Mouse (Mus musculus): ENCODE results near the gene Kalrn.

Kalrn gene

GRCm38 (mm10) chr16:33979855-33980254 lies 593.5 kb downstream of the Kalrn start:
- no peak for DNase-seq (ENCODE audit: low spot score)

GRCm38 (mm10) chr16:33967283-33967640 lies 606.1 kb downstream of the Kalrn start:
- DNase-seq (ENCODE audit: low spot score): no peak

- DNase-seq (ENCODE audit: low spot score): peak; percentile 62
These were observed 606.6 kb downstream of the Kalrn start, which contains the start of gene Umps for GRCm38 (mm10) chr16:33966538-33967282. Umps (minus strand) TSS chr16:33967038.

GRCm38 (mm10) chr16:33965878-33966537 lies 607.3 kb downstream of the Kalrn start:
- DNase-seq (ENCODE audit: low spot score): no peak

GRCm38 (mm10) chr16:33963509-33963908 lies 609.8 kb downstream of the Kalrn start:
- no peak for DNase-seq (ENCODE audit: low spot score)

GRCm38 (mm10) chr16:33954793-33955192 lies 618.5 kb downstream of the Kalrn start:
- DNase-seq (ENCODE audit: low spot score): no peak

GRCm38 (mm10) chr16:33953008-33953407 lies 620.3 kb downstream of the Kalrn start:
- no peak for DNase-seq (ENCODE audit: low spot score)

- DNase-seq (ENCODE audit: low spot score): peak; percentile 66
These were observed 622.5 kb downstream of the Kalrn start for GRCm38 (mm10) chr16:33950830-33951229.

GRCm38 (mm10) chr16:33950386-33950785 lies 622.9 kb downstream of the Kalrn start:
- no peak for DNase-seq (ENCODE audit: low spot score)

- DNase-seq (ENCODE audit: low spot score): no peak
These were observed 625.4 kb downstream of the Kalrn start for GRCm38 (mm10) chr16:33947664-33948571.

- no peak for DNase-seq (ENCODE audit: low spot score)
These were observed 627.3 kb downstream of the Kalrn start for GRCm38 (mm10) chr16:33946021-33946420.

- no peak for DNase-seq (ENCODE audit: low spot score)
These were observed 628.6 kb downstream of the Kalrn start for GRCm38 (mm10) chr16:33944772-33945171.

GRCm38 (mm10) chr16:33944126-33944525 lies 629.2 kb downstream of the Kalrn start:
- no peak for DNase-seq (ENCODE audit: low spot score)

- no peak for DNase-seq (ENCODE audit: low spot score)
These were observed 629.9 kb downstream of the Kalrn start for GRCm38 (mm10) chr16:33943388-33943787.

GRCm38 (mm10) chr16:33942341-33942740 lies 631.0 kb downstream of the Kalrn start:
- DNase-seq (ENCODE audit: low spot score): no peak

GRCm38 (mm10) chr16:33941271-33941781 lies 632.0 kb downstream of the Kalrn start:
- DNase-seq (ENCODE audit: low spot score): no peak

- no peak for DNase-seq (ENCODE audit: low spot score)
These were observed 633.2 kb downstream of the Kalrn start for GRCm38 (mm10) chr16:33940095-33940494.

GRCm38 (mm10) chr16:33939636-33940035 lies 633.7 kb downstream of the Kalrn start:
- no peak for DNase-seq (ENCODE audit: low spot score)

- no peak for DNase-seq (ENCODE audit: low spot score)
These were observed 634.2 kb downstream of the Kalrn start for GRCm38 (mm10) chr16:33939133-33939531.

GRCm38 (mm10) chr16:33938311-33939132 lies 634.8 kb downstream of the Kalrn start:
- no peak for DNase-seq (ENCODE audit: low spot score)

GRCm38 (mm10) chr16:33937567-33937966 lies 635.8 kb downstream of the Kalrn start:
- no peak for DNase-seq (ENCODE audit: low spot score)

Data from ovary, postnatal 10 days (tissue).